Comparison of ENCODE assay signal across 8 mouse cellular contexts in genomic region chr10:75036883-75037379, GRCm38 (mm10). TPM values are rescaled to one million over a fixed set of nuclear protein-coding genes. Genes with fewer than 3 reads are reported as not detected.
DNase-seq lines count a peak whose midpoint lies in the region; ATAC-seq lines count a peak whose summit lies in the region.

Gene Rab36, plus strand, starts transcription at chr10:75037058.

- DNase-seq in gastrocnemius, postnatal 14 days, result peak; percentile 93
- DNase-seq in left cerebral cortex, postnatal 10 days (ENCODE audit: extremely low spot score in 1 of 2, low spot score in 2 of 2), result peak; percentile 95 to 99
- peak; percentile 96 for DNase-seq in right cerebral cortex, postnatal 14 days
- DNase-seq in urinary bladder, postnatal 25 days (ENCODE audit: low spot score), result peak; percentile 75

- intact Hi-C loops in gastrocnemius, postnatal 14 days (cut with DNase I; ENCODE audit: low total_unique reads), result no loop called here
- intact Hi-C loops in left cerebral cortex, postnatal 10 days (cut with DNase I), result no loop called here

- peak; percentile 98 for ATAC-seq in activated CD4-positive, CD25-positive, alpha-beta regulatory T cell, adult 4 months
- ATAC-seq in common myeloid progenitor, adult 5-6 weeks (replicated peaks; ENCODE audit: low read depth, poor library complexity, severe bottlenecking), result peak; percentile 93
- ATAC-seq in inflammation-experienced regulatory T-cells, adult 6 months, result peak; percentile 98
- peak; percentile 93 for ATAC-seq in megakaryocyte progenitor cell, adult 5-6 weeks (replicated peaks; ENCODE audit: poor library complexity)

RNA-seq across cellular contexts. Expression of gene Rab36, which starts in this region (rescaled TPM):
- under 1 TPM; 0.19 to 0.60 TPM for polyA plus RNA-seq in activated CD4-positive, CD25-positive, alpha-beta regulatory T cell, adult 4 months (2017; shearing (Covaris generic))
- total RNA-seq in common myeloid progenitor, adult 5-6 weeks (2017), result 0.23 and 0.63 TPM in 2 replicates
- under 1 TPM; 0.66 to 0.76 TPM for total RNA-seq in gastrocnemius, postnatal 14 days (2021)
- polyA plus RNA-seq in inflammation-experienced regulatory T-cells, adult 6 months (2017; shearing (Covaris generic)), result 1 to 10 TPM in 1 of 3 experiments, under 1 TPM in 2; 0.51 to 1.3 (median 0.63) TPM
- total RNA-seq in left cerebral cortex, postnatal 10 days (2021), result 10 to 100 TPM; 39.1 to 41.8 TPM
- 0.61 and 0.84 TPM in 2 replicates for total RNA-seq in megakaryocyte progenitor cell, adult 5-6 weeks (2015)
- total RNA-seq in megakaryocyte progenitor cell, adult 5-6 weeks (2017), result 0.67 TPM in 1 of 2 replicates, not detected in the other

Comparison
In these comparisons a context has a peak if more than half of its experiments do, and no peak if none do; other contexts are left out.
1. Peak in every context shown above with its lines: DNase-seq and ATAC-seq.
2. RNA of gene Rab36 (total RNA-seq): 39.1 to 41.8 TPM in left cerebral cortex, postnatal 10 days; 0.61 to 0.84 TPM in megakaryocyte progenitor cell, adult 5-6 weeks, 0.66 to 0.76 TPM in gastrocnemius, postnatal 14 days and 0.23 to 0.63 TPM in common myeloid progenitor, adult 5-6 weeks; every median in the first group is over 10 times any median in the second.
3. Peak in ATAC-seq in activated CD4-positive, CD25-positive, alpha-beta regulatory T cell, adult 4 months; RNA of the gene not detected or under 1 TPM.
4. Peak in ATAC-seq in common myeloid progenitor, adult 5-6 weeks; RNA of the gene not detected or under 1 TPM.
5. Peak in DNase-seq in gastrocnemius, postnatal 14 days; RNA of the gene not detected or under 1 TPM.
6. Peak in ATAC-seq in megakaryocyte progenitor cell, adult 5-6 weeks; RNA of the gene not detected or under 1 TPM.